Mouse (Mus musculus) neural tube, embryonic 14.5 days (tissue): ENCODE results near the gene Arrb1. TPM values are rescaled to one million over a fixed set of nuclear protein-coding genes. Genes with fewer than 3 reads are reported as not detected.

Source experiments
- ATAC-seq: fragments of 200-750 bp; cut with Nextera tagmentation; 2 replicates; pipeline ENCODE4 v1.8.0; 2017; ENCODE audit warnings: low read depth, mild to moderate bottlenecking, moderate TSS enrichment, moderate library complexity
- H3K27ac ChIP-seq: fragments of 300-500 bp; sonication (generic); 2 replicates; pipeline ENCODE4 v1.5.1; 2014; ENCODE audit warnings: low read depth, mild to moderate bottlenecking, control low read depth, low read length, moderate library complexity, mixed read lengths
- H3K27me3 ChIP-seq: fragments of 300-500 bp; sonication (generic); 2 replicates; pipeline ENCODE4 v1.6.1; 2014; ENCODE audit warnings: low read length; ENCODE audit not compliant: control insufficient read depth, insufficient read depth
- H3K36me3 ChIP-seq: fragments of 300-500 bp; sonication (generic); 2 replicates; pipeline ENCODE4 v1.6.1; 2014; ENCODE audit warnings: low read length, mixed read lengths; ENCODE audit not compliant: control insufficient read depth, insufficient read depth
- H3K4me1 ChIP-seq: fragments of 300-500 bp; sonication (generic); 2 replicates; pipeline ENCODE4 v1.6.1; 2014; ENCODE audit warnings: low read length; ENCODE audit not compliant: control insufficient read depth, insufficient read depth
- H3K4me2 ChIP-seq: fragments of 300-500 bp; sonication (generic); 2 replicates; pipeline ENCODE4 v1.6.1; 2014; ENCODE audit warnings: mild to moderate bottlenecking, low read depth, low read length, control low read depth
- H3K4me3 ChIP-seq: fragments of 300-500 bp; sonication (generic); 2 replicates; pipeline ENCODE4 v1.5.1; 2014; ENCODE audit warnings: low read depth, low read length, control low read depth, mixed read lengths
- H3K9ac ChIP-seq: fragments of 300-500 bp; sonication (generic); replicated peaks from 2 replicates; pipeline ENCODE4 v1.6.1; 2014; ENCODE audit warnings: low read depth, mild to moderate bottlenecking, control low read depth, low read length, mixed read lengths
- H3K9me3 ChIP-seq: fragments of 300-500 bp; sonication (generic); 2 replicates; pipeline ENCODE4 v1.6.1; 2016; ENCODE audit warnings: low read length; ENCODE audit not compliant: control insufficient read depth
- WGBS: fragments of 180-500 bp; shearing (Covaris S2); extraction: QIAGEN DNeasy Blood & Tissue Kit; methylation state at CpG from one replicate; pipeline ENCODE4 v1.1.7; 2014; 5-methylcytosine and 5-hydroxymethylcytosine counted together
- polyA plus RNA-seq: library from polyadenylated mRNA; unstranded; fragments of >200 nt; fragmentation: Nextera tagmentation; extraction: Ambion mirVana; gene quantifications from 2 replicates; pipeline ENCODE4 v1.2.1, GENCODE M21; 2014

Gene Arrb1
- polyA plus RNA-seq, 1 experiment from 2014 or later: 9.9 TPM

- WGBS: 40% methylated on average over 5 of the region's 5 CpGs
Observed at GRCm38 (mm10) chr7:99562478-99562877, 27.2 kb downstream of the Arrb1 start.

GRCm38 (mm10) chr7:99563224-99563623 lies 28.0 kb downstream of the Arrb1 start:
- no peak overlapping the region for H3K27ac ChIP-seq
- H3K36me3 ChIP-seq: no peaks in the 10 kb centered on the region
- peaks cover 41% of the 10 kb centered on the region for H3K4me1 ChIP-seq
- H3K9ac ChIP-seq: no peak overlapping the region
- WGBS: 54% methylated on average over 7 of the region's 7 CpGs
- no peak overlapping the region for H3K4me2 ChIP-seq
- no peak for ATAC-seq
- H3K4me3 ChIP-seq: no peak overlapping the region
- no peaks in the 10 kb centered on the region for H3K27me3 ChIP-seq
- H3K9me3 ChIP-seq: no peaks in the 10 kb centered on the region

More at GRCm38 (mm10) chr7:99562478-99562877, 27.2 kb downstream of the Arrb1 start:
- no peaks in the 10 kb centered on the region for H3K36me3 ChIP-seq
- 0 out of 2 replicates have a peak overlapping the region, but pooled peaks have one; percentile 16 for H3K9ac ChIP-seq
- H3K27ac ChIP-seq: no peak overlapping the region
- H3K4me1 ChIP-seq: peaks cover 43% of the 10 kb centered on the region
- no peaks in the 10 kb centered on the region for H3K27me3 ChIP-seq
- no peak for ATAC-seq
- no peaks in the 10 kb centered on the region for H3K9me3 ChIP-seq
- H3K4me3 ChIP-seq: no peak overlapping the region
- H3K4me2 ChIP-seq: no peak overlapping the region

- H3K27ac ChIP-seq: peak overlapping the region; percentile 71
- WGBS: 35% methylated on average over 8 of the region's 8 CpGs
- no peak overlapping the region for H3K4me2 ChIP-seq
- no peak overlapping the region for H3K4me3 ChIP-seq
- no peaks in the 10 kb centered on the region for H3K27me3 ChIP-seq
- no peaks in the 10 kb centered on the region for H3K36me3 ChIP-seq
- H3K4me1 ChIP-seq: peaks cover 29% of the 10 kb centered on the region
- 0 out of 2 replicates have a peak overlapping the region, but pooled peaks have one; percentile 25 for H3K9ac ChIP-seq
- no peaks in the 10 kb centered on the region for H3K9me3 ChIP-seq
- peak; percentile 40 for ATAC-seq
Observed at GRCm38 (mm10) chr7:99565325-99565881, 30.1 kb downstream of the Arrb1 start.

- H3K9ac ChIP-seq: no peak overlapping the region
Observed at GRCm38 (mm10) chr7:99570680-99571079, 35.4 kb downstream of the Arrb1 start.

GRCm38 (mm10) chr7:99572931-99573330 lies 37.7 kb downstream of the Arrb1 start:
- H3K9ac ChIP-seq: no peak overlapping the region
- H3K4me3 ChIP-seq: no peak overlapping the region
- ATAC-seq: no peak

More at GRCm38 (mm10) chr7:99570680-99571079, 35.4 kb downstream of the Arrb1 start:
- no peaks in the 10 kb centered on the region for H3K27me3 ChIP-seq
- no peaks in the 10 kb centered on the region for H3K36me3 ChIP-seq
- no peak for ATAC-seq
- WGBS: 64% methylated on average over 5 of the region's 5 CpGs
- no peaks in the 10 kb centered on the region for H3K9me3 ChIP-seq
- no peak overlapping the region for H3K4me2 ChIP-seq
- H3K27ac ChIP-seq: no peak overlapping the region
- peaks cover 7% of the 10 kb centered on the region for H3K4me1 ChIP-seq
- H3K4me3 ChIP-seq: no peak overlapping the region

GRCm38 (mm10) chr7:99573351-99573750 lies 38.1 kb downstream of the Arrb1 start:
- 57% methylated on average over 4 of the region's 4 CpGs for WGBS
- Histone ChIP-seq H3K27me3 (no peaks in the 10 kb centered on the region), H3K4me3 (no peak overlapping the region)

More at GRCm38 (mm10) chr7:99572931-99573330, 37.7 kb downstream of the Arrb1 start:
- no peaks in the 10 kb centered on the region for H3K36me3 ChIP-seq
- 29% methylated on average over 10 of the region's 10 CpGs for WGBS
- peaks cover 6% of the 10 kb centered on the region for H3K4me1 ChIP-seq
- no peak overlapping the region for H3K4me2 ChIP-seq
- no peaks in the 10 kb centered on the region for H3K9me3 ChIP-seq
- H3K27ac ChIP-seq: peak overlapping the region; percentile 5; the same call in 1 of the 2 replicates
- no peaks in the 10 kb centered on the region for H3K27me3 ChIP-seq

GRCm38 (mm10) chr7:99578246-99578645 lies 43.0 kb downstream of the Arrb1 start:
- Histone ChIP-seq H3K4me3 (no peak overlapping the region), H3K27ac (no peak overlapping the region), H3K4me2 (no peak overlapping the region), H3K9me3 (no peaks in the 10 kb centered on the region), H3K9ac (no peak overlapping the region), H3K27me3 (no peaks in the 10 kb centered on the region), H3K36me3 (no peaks in the 10 kb centered on the region), H3K4me1 (peaks cover 12% of the 10 kb centered on the region; the same call in 1 of the 2 replicates)
- WGBS: 64% methylated on average over 3 of the region's 3 CpGs
- ATAC-seq: no peak

More at GRCm38 (mm10) chr7:99573351-99573750, 38.1 kb downstream of the Arrb1 start:
- H3K9ac ChIP-seq: no peak overlapping the region
- H3K4me1 ChIP-seq: peaks cover 6% of the 10 kb centered on the region
- H3K4me2 ChIP-seq: no peak overlapping the region
- no peaks in the 10 kb centered on the region for H3K36me3 ChIP-seq
- H3K9me3 ChIP-seq: no peaks in the 10 kb centered on the region
- no peak for ATAC-seq
- H3K27ac ChIP-seq: no peak overlapping the region

GRCm38 (mm10) chr7:99579491-99580190 lies 44.4 kb downstream of the Arrb1 start:
- Histone ChIP-seq H3K27me3 (no peaks in the 10 kb centered on the region), H3K4me2 (peak overlapping the region; percentile 35; the same call in 1 of the 2 replicates), H3K4me1 (0 out of 2 replicates have a peak, but pooled peaks cover 12% of the 10 kb centered on the region), H3K27ac (peak overlapping the region; percentile 7; the same call in 1 of the 2 replicates), H3K9ac (peak overlapping the region; percentile 13; the same call in 1 of the 2 replicates), H3K36me3 (peaks cover 6% of the 10 kb centered on the region; the same call in 1 of the 2 replicates), H3K9me3 (no peaks in the 10 kb centered on the region), H3K4me3 (no peak overlapping the region)
- ATAC-seq: peak; percentile 70
- WGBS: 8% methylated on average over 16 of the region's 16 CpGs

- Histone ChIP-seq H3K27me3 (no peaks in the 10 kb centered on the region), H3K9ac (peak overlapping the region; percentile 13; the same call in 1 of the 2 replicates), H3K9me3 (no peaks in the 10 kb centered on the region), H3K4me1 (0 out of 2 replicates have a peak, but pooled peaks cover 12% of the 10 kb centered on the region), H3K4me2 (peak overlapping the region; percentile 35; the same call in 1 of the 2 replicates), H3K36me3 (peaks cover 6% of the 10 kb centered on the region; the same call in 1 of the 2 replicates), H3K27ac (peak overlapping the region; percentile 7; the same call in 1 of the 2 replicates), H3K4me3 (no peak overlapping the region)
- WGBS: 48% methylated on average over 6 of the region's 6 CpGs
- 0 out of 2 replicates have a peak, but pooled peaks have one; percentile 16 for ATAC-seq
Observed at GRCm38 (mm10) chr7:99580247-99580646, 45.0 kb downstream of the Arrb1 start.
